Mouse (Mus musculus) hindbrain, embryonic 13.5 days (tissue): ENCODE data around the gene Nrn1l. TPM values are rescaled to one million over a fixed set of nuclear protein-coding genes. Genes with fewer than 3 reads are reported as not detected.
A peak's percentile ranks its signal among the peaks of the same experiment; 100 is the strongest.

Experiments
- ATAC-seq: fragments of 200-750 bp; cut with Nextera tagmentation; 2 replicates; pipeline ENCODE4 v1.8.0; 2017; ENCODE audit warnings: moderate TSS enrichment; ENCODE audit not compliant: low FRiP score
- H3K27ac ChIP-seq: fragments of 300-500 bp; sonication (generic); 2 replicates; pipeline ENCODE4 v1.5.1; 2015; ENCODE audit warnings: inconsistent platforms, mild to moderate bottlenecking, moderate library complexity
- H3K27me3 ChIP-seq: fragments of 300-500 bp; sonication (generic); 2 replicates; pipeline ENCODE4 v1.6.1; 2015; ENCODE audit warnings: mild to moderate bottlenecking, inconsistent platforms
- H3K36me3 ChIP-seq: fragments of 300-500 bp; sonication (generic); 2 replicates; pipeline ENCODE4 v1.6.1; 2015; ENCODE audit warnings: mild to moderate bottlenecking, inconsistent platforms
- H3K4me1 ChIP-seq: fragments of 300-500 bp; sonication (generic); replicated peaks from 2 replicates; pipeline ENCODE4 v1.6.1; 2015; ENCODE audit warnings: inconsistent platforms
- H3K4me2 ChIP-seq: fragments of 300-500 bp; sonication (generic); 2 replicates; pipeline ENCODE4 v1.6.1; 2015; ENCODE audit warnings: inconsistent platforms, mild to moderate bottlenecking, moderate library complexity
- H3K4me3 ChIP-seq: fragments of 300-500 bp; sonication (generic); 2 replicates; pipeline ENCODE4 v1.5.1; 2015; ENCODE audit warnings: mild to moderate bottlenecking, inconsistent platforms
- H3K9ac ChIP-seq: fragments of 300-500 bp; sonication (generic); 2 replicates; pipeline ENCODE4 v1.6.1; 2015; ENCODE audit warnings: mild to moderate bottlenecking, inconsistent platforms
- H3K9me3 ChIP-seq: fragments of 300-500 bp; sonication (generic); 2 replicates; pipeline ENCODE4 v1.6.1; 2016; ENCODE audit warnings: inconsistent platforms
- WGBS: fragments of 180-500 bp; shearing (Covaris S2); methylation state at CpG from one replicate; pipeline ENCODE4 v1.1.7; 2015; 5-methylcytosine and 5-hydroxymethylcytosine counted together
- polyA plus RNA-seq: library from polyadenylated mRNA; unstranded; fragments of >200 nt; fragmentation: Nextera tagmentation; extraction: Ambion mirVana; gene quantifications from 2 replicates; pipeline ENCODE4 v1.2.1, GENCODE M21; 2015

Nrn1l gene
- polyA plus RNA-seq, 1 experiment from 2014 or later = 0.88 TPM

- H3K9ac ChIP-seq = peak overlapping the region; percentile 43
- ATAC-seq = no peak
- no peaks in the 10 kb centered on the region for H3K9me3 ChIP-seq
- no peak overlapping the region for H3K4me3 ChIP-seq
- H3K36me3 ChIP-seq = no peaks in the 10 kb centered on the region
- no peak overlapping the region for H3K27ac ChIP-seq
- WGBS = 93% methylated on average over 5 of the region's 5 CpGs
- H3K4me1 ChIP-seq = peaks cover 71% of the 10 kb centered on the region
- H3K27me3 ChIP-seq = no peaks in the 10 kb centered on the region
- H3K4me2 ChIP-seq = no peak overlapping the region
Observed at GRCm38 (mm10) chr8:105858495-105858894, 34.9 kb upstream of the Nrn1l start.

GRCm38 (mm10) chr8:105859314-105859713 is 34.1 kb upstream of the Nrn1l start:
- H3K4me3 ChIP-seq = no peak overlapping the region
- no peaks in the 10 kb centered on the region for H3K27me3 ChIP-seq
- ATAC-seq = no peak
- H3K27ac ChIP-seq = peak overlapping the region; percentile 96
- no peaks in the 10 kb centered on the region for H3K9me3 ChIP-seq
- no peaks in the 10 kb centered on the region for H3K36me3 ChIP-seq
- H3K4me2 ChIP-seq = no peak overlapping the region; the same call in 1 of the 2 replicates
- H3K4me1 ChIP-seq = peaks cover 78% of the 10 kb centered on the region
- 83% methylated on average over 5 of the region's 5 CpGs for WGBS
- H3K9ac ChIP-seq = 0 out of 2 replicates have a peak overlapping the region, but pooled peaks have one; percentile 96

- H3K4me2 ChIP-seq = peak within 1 kb of the TSS; percentile 86
- WGBS = under 1% methylated on average over 59 of the region's 59 CpGs
- peak within 1 kb of the TSS; percentile 98 for H3K4me3 ChIP-seq
- H3K9ac ChIP-seq = peak within 1 kb of the TSS; percentile 96
- H3K36me3 ChIP-seq = no peaks in the 10 kb centered on the region
- peak within 1 kb of the TSS; percentile 96 for H3K27ac ChIP-seq
- peaks cover 79% of the 10 kb centered on the region for H3K4me1 ChIP-seq
- ATAC-seq = peak; percentile 97
- H3K9me3 ChIP-seq = no peaks in the 10 kb centered on the region
- H3K27me3 ChIP-seq = no peaks in the 10 kb centered on the region
Observed at GRCm38 (mm10) chr8:105860143-105860981, 33.0 kb upstream of the Nrn1l start, which contains the start of gene Nutf2. Gene Nutf2, plus strand, starts transcription at chr8:105860580.

- ATAC-seq = no peak
Observed at GRCm38 (mm10) chr8:105861951-105862350, 31.4 kb upstream of the Nrn1l start.

GRCm38 (mm10) chr8:105866364-105867029 is 26.9 kb upstream of the Nrn1l start:
- Histone ChIP-seq H3K27ac (no peak overlapping the region), H3K4me1 (peaks cover 27% of the 10 kb centered on the region), H3K4me2 (no peak overlapping the region), H3K9ac (no peak overlapping the region), H3K36me3 (peaks cover 55% of the 10 kb centered on the region), H3K9me3 (no peaks in the 10 kb centered on the region), H3K4me3 (no peak overlapping the region), H3K27me3 (no peaks in the 10 kb centered on the region)
- WGBS = 91% methylated on average over 6 of the region's 6 CpGs
- no peak for ATAC-seq

More at GRCm38 (mm10) chr8:105861951-105862350, 31.4 kb upstream of the Nrn1l start:
- Histone ChIP-seq H3K9me3 (no peaks in the 10 kb centered on the region), H3K4me1 (peaks cover 63% of the 10 kb centered on the region), H3K27me3 (no peaks in the 10 kb centered on the region), H3K36me3 (peaks cover 15% of the 10 kb centered on the region), H3K4me3 (peak overlapping the region; percentile 98), H3K27ac (no peak overlapping the region), H3K4me2 (peak overlapping the region; percentile 86), H3K9ac (peak overlapping the region; percentile 96)
- 0% methylated on average over 1 of the region's 1 CpGs for WGBS

- no peaks in the 10 kb centered on the region for H3K9me3 ChIP-seq
- no peak overlapping the region for H3K4me3 ChIP-seq
- no peaks in the 10 kb centered on the region for H3K4me1 ChIP-seq
- no peak overlapping the region for H3K4me2 ChIP-seq
- H3K27me3 ChIP-seq = no peaks in the 10 kb centered on the region
- no peak overlapping the region for H3K27ac ChIP-seq
- H3K36me3 ChIP-seq = peaks cover 74% of the 10 kb centered on the region
- no peak overlapping the region for H3K9ac ChIP-seq
- WGBS = 91% methylated on average over 6 of the region's 6 CpGs
- no peak for ATAC-seq
Observed at GRCm38 (mm10) chr8:105874301-105874700, 19.1 kb upstream of the Nrn1l start.

GRCm38 (mm10) chr8:105880754-105881520 is 12.4 kb upstream of the Nrn1l start, which contains the start of gene Edc4:
Gene Edc4, plus strand, starts transcription at chr8:105880881.
- ATAC-seq = peak; percentile 82
- Histone ChIP-seq H3K4me3 (peak within 1 kb of the TSS; percentile 97), H3K27ac (peak within 1 kb of the TSS; percentile 36; the same call in 1 of the 2 replicates), H3K9ac (peak within 1 kb of the TSS; percentile 94), H3K27me3 (no peaks in the 10 kb centered on the region), H3K4me1 (peaks cover 34% of the 10 kb centered on the region), H3K4me2 (peak within 1 kb of the TSS; percentile 96), H3K9me3 (no peaks in the 10 kb centered on the region), H3K36me3 (peaks cover 56% of the 10 kb centered on the region)
- WGBS = under 1% methylated on average over 45 of the region's 45 CpGs

GRCm38 (mm10) chr8:105889756-105890465 is 3.5 kb upstream of the Nrn1l start:
- WGBS = 94% methylated on average over 12 of the region's 12 CpGs

GRCm38 (mm10) chr8:105890870-105891269 is 2.5 kb upstream of the Nrn1l start:
- Histone ChIP-seq H3K36me3 (peaks cover 90% of the 10 kb centered on the region), H3K4me3 (no peak overlapping the region), H3K27ac (no peak overlapping the region), H3K9me3 (no peaks in the 10 kb centered on the region), H3K27me3 (no peaks in the 10 kb centered on the region), H3K4me2 (no peak overlapping the region), H3K9ac (no peak overlapping the region), H3K4me1 (peaks cover 10% of the 10 kb centered on the region)
- 94% methylated on average over 6 of the region's 6 CpGs for WGBS
- no peak for ATAC-seq

More at GRCm38 (mm10) chr8:105889756-105890465, 3.5 kb upstream of the Nrn1l start:
- Histone ChIP-seq H3K4me3 (no peak overlapping the region), H3K9ac (no peak overlapping the region), H3K27me3 (no peaks in the 10 kb centered on the region), H3K27ac (no peak overlapping the region), H3K9me3 (no peaks in the 10 kb centered on the region), H3K4me1 (peaks cover 10% of the 10 kb centered on the region), H3K36me3 (peaks cover 92% of the 10 kb centered on the region), H3K4me2 (no peak overlapping the region)
- ATAC-seq = no peak

- 87% methylated on average over 6 of the region's 6 CpGs for WGBS
- ATAC-seq = no peak; the same call in 1 of the 2 replicates
- Histone ChIP-seq H3K4me3 (no peak overlapping the region), H3K9ac (no peak overlapping the region), H3K9me3 (no peaks in the 10 kb centered on the region), H3K36me3 (peaks cover 78% of the 10 kb centered on the region), H3K27ac (no peak overlapping the region), H3K4me2 (no peak overlapping the region), H3K27me3 (no peaks in the 10 kb centered on the region), H3K4me1 (peaks cover 10% of the 10 kb centered on the region)
Observed at GRCm38 (mm10) chr8:105892432-105892831, 935 bp upstream of the Nrn1l start.

GRCm38 (mm10) chr8:105897801-105898480 is 4.6 kb downstream of the Nrn1l start:
- WGBS = 84% methylated on average over 9 of the region's 9 CpGs

More at GRCm38 (mm10) chr8:105897801-105898480, 4.6 kb downstream of the Nrn1l start:
- H3K4me1 ChIP-seq = peaks cover 24% of the 10 kb centered on the region
- peaks cover 23% of the 10 kb centered on the region for H3K36me3 ChIP-seq
- H3K9ac ChIP-seq = no peak overlapping the region
- H3K27ac ChIP-seq = no peak overlapping the region
- H3K4me3 ChIP-seq = no peak overlapping the region
- H3K27me3 ChIP-seq = no peaks in the 10 kb centered on the region
- no peaks in the 10 kb centered on the region for H3K9me3 ChIP-seq
- H3K4me2 ChIP-seq = no peak overlapping the region
- no peak for ATAC-seq
